Mouse (Mus musculus) kidney, embryonic 16.5 days (tissue): Measurements from ENCODE around the gene Neo1. TPM values are rescaled to one million over a fixed set of nuclear protein-coding genes. Genes with fewer than 3 reads are reported as not detected.
A peak's percentile ranks its signal among the peaks of the same experiment; 100 is the strongest.

ENCODE experiments used
- ATAC-seq: fragments of 200-750 bp; cut with Nextera tagmentation; 2 replicates; pipeline ENCODE4 v1.8.0; 2017; ENCODE audit warnings: moderate TSS enrichment; ENCODE audit not compliant: low FRiP score, low TSS enrichment
- H3K27ac ChIP-seq: fragments of 300-500 bp; sonication (generic); 2 replicates; pipeline ENCODE4 v1.5.1; 2014; ENCODE audit warnings: low read length
- H3K27me3 ChIP-seq: fragments of 300-500 bp; sonication (generic); 2 replicates; pipeline ENCODE4 v1.6.1; 2014; ENCODE audit warnings: low read length, control low read depth, mixed read lengths; ENCODE audit not compliant: insufficient read depth
- H3K36me3 ChIP-seq: fragments of 300-500 bp; sonication (generic); 2 replicates; pipeline ENCODE4 v1.6.1; 2014; ENCODE audit warnings: low read length, control low read depth, mixed read lengths; ENCODE audit not compliant: insufficient read depth
- H3K4me1 ChIP-seq: fragments of 300-500 bp; sonication (generic); 2 replicates; pipeline ENCODE4 v1.6.1; 2014; ENCODE audit warnings: low read length, control low read depth, mixed read lengths; ENCODE audit not compliant: insufficient read depth
- H3K4me2 ChIP-seq: fragments of 300-500 bp; sonication (generic); replicated peaks from 2 replicates; pipeline ENCODE4 v1.6.1; 2014; ENCODE audit warnings: low read depth, low read length
- H3K4me3 ChIP-seq: fragments of 300-500 bp; sonication (generic); 2 replicates; pipeline ENCODE4 v1.5.1; 2014; ENCODE audit warnings: mild to moderate bottlenecking, low read length
- H3K9ac ChIP-seq: fragments of 300-500 bp; sonication (generic); replicated peaks from 2 replicates; pipeline ENCODE4 v1.6.1; 2014; ENCODE audit warnings: low read length
- H3K9me3 ChIP-seq: fragments of 300-500 bp; sonication (generic); 2 replicates; pipeline ENCODE4 v1.6.1; 2016; ENCODE audit warnings: low read length, control low read depth
- WGBS: fragments of 180-500 bp; shearing (Covaris S2); extraction: QIAGEN DNeasy Blood & Tissue Kit; methylation state at CpG from one replicate; pipeline ENCODE4 v1.1.7; 2014; 5-methylcytosine and 5-hydroxymethylcytosine counted together
- polyA plus RNA-seq: library from polyadenylated mRNA; unstranded; fragments of >200 nt; fragmentation: Nextera tagmentation; extraction: Ambion mirVana; gene quantifications from 2 replicates; pipeline ENCODE4 v1.2.1, GENCODE M21; 2015

The Neo1 gene
- 31.5 and 33.2 TPM in 2 replicates for polyA plus RNA-seq

GRCm38 (mm10) chr9:59036159-59036731 lies at the start of gene Neo1:
Gene Neo1 (minus strand): TSS chr9:59036441.
- no peaks in the 10 kb centered on the region; the same call in 1 of the 2 replicates for H3K36me3 ChIP-seq
- peaks cover 4% of the 10 kb centered on the region; the same call in 1 of the 2 replicates for H3K9me3 ChIP-seq
- H3K4me2 ChIP-seq, result peak within 1 kb of the TSS; percentile 72
- peak within 1 kb of the TSS; percentile 100 for H3K27ac ChIP-seq
- H3K4me3 ChIP-seq, result peak within 1 kb of the TSS; percentile 96
- no peaks in the 10 kb centered on the region for H3K27me3 ChIP-seq
- peak; percentile 93 for ATAC-seq
- peaks cover 17% of the 10 kb centered on the region for H3K4me1 ChIP-seq
- peak within 1 kb of the TSS; percentile 97 for H3K9ac ChIP-seq
- WGBS, result under 1% methylated on average over 43 of the region's 86 CpGs

- no peaks in the 10 kb centered on the region for H3K27me3 ChIP-seq
- H3K27ac ChIP-seq, result no peak overlapping the region
- ATAC-seq, result no peak
- H3K4me1 ChIP-seq, result peaks cover 16% of the 10 kb centered on the region
- 43% methylated on average over 4 of the region's 4 CpGs for WGBS
- no peak overlapping the region for H3K4me3 ChIP-seq
- no peaks in the 10 kb centered on the region for H3K9me3 ChIP-seq
- H3K36me3 ChIP-seq, result no peaks in the 10 kb centered on the region
- H3K9ac ChIP-seq, result no peak overlapping the region
- H3K4me2 ChIP-seq, result no peak overlapping the region
Measured at GRCm38 (mm10) chr9:59075632-59076031, 39.4 kb upstream of the Neo1 start.

DNA sequence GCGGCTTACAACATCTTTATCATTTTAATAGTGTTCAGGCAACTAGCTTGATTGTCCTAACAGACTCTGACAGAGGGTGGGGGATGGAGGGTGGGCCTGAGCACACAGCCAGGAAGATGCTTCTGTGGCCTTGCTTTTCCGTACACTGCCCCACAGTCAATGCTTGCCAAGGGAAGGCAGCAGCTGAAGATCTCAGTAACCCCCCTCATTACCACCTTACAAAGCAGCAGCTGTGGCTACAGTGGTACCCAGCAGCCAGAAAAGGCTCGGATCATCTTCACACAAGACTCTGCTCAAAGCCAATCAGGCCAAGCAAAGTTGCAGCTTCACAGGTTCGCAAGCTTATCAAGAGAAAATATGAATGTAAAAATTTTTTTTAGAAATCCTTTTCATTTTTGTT lies 37.6 kb upstream of the Neo1 start:
- H3K27ac ChIP-seq, result no peak overlapping the region
- 76% methylated on average over 4 of the region's 4 CpGs for WGBS
- ATAC-seq, result no peak
- H3K9ac ChIP-seq, result no peak overlapping the region
- no peak overlapping the region for H3K4me2 ChIP-seq
- H3K9me3 ChIP-seq, result no peaks in the 10 kb centered on the region
- peaks cover 16% of the 10 kb centered on the region for H3K4me1 ChIP-seq
- no peaks in the 10 kb centered on the region for H3K36me3 ChIP-seq
- no peak overlapping the region for H3K4me3 ChIP-seq
- H3K27me3 ChIP-seq, result no peaks in the 10 kb centered on the region

- H3K9me3 ChIP-seq, result no peaks in the 10 kb centered on the region
- 0 out of 2 replicates have a peak overlapping the region, but pooled peaks have one; percentile 7 for H3K4me3 ChIP-seq
- peaks cover 16% of the 10 kb centered on the region for H3K4me1 ChIP-seq
- peak overlapping the region; percentile 42 for H3K4me2 ChIP-seq
- no peak overlapping the region for H3K27ac ChIP-seq
- peak overlapping the region; percentile 7; the same call in 1 of the 2 replicates for H3K9ac ChIP-seq
- no peak for ATAC-seq
- no peaks in the 10 kb centered on the region for H3K27me3 ChIP-seq
- H3K36me3 ChIP-seq, result no peaks in the 10 kb centered on the region
- WGBS, result 18% methylated on average over 14 of the region's 14 CpGs
Measured at GRCm38 (mm10) chr9:59072076-59072777, 36.0 kb upstream of the Neo1 start.

DNA sequence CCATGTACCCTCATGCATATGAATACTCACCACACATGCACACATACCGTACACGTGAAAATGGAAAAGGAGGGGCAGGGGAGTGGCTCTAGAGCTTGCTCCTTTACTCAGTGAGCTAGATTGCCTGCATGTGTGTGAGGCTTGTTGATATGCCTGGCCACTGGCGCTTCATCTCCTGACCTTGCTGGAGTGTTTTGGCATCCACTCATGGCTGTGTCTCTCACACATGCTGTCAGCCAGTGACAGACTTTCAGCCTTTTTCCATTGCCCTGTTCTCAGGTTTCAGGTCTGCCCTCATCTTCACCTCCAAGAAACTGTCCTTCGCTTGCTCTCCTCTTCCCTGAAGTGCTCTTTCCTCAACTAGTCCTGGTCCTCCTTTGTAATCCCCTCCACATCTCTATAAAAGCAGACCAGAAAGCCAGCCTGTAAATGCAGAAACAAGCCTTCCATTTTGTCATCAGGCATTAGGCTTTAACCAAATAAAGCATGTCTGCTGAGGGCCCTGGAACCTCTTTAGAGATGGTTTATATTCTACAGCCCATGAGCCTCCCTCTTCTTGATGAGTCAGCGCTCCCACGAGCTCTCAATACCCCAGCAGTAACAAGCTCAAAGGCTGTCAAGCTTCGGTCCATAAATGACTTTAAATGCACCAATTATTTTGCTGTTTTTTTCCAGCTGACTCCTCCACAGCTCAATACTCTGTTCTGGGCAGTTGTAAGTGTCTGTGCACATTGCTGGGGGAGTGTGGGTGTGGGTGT lies 35.2 kb upstream of the Neo1 start:
- peak; percentile 19; the same call in 1 of the 2 replicates for ATAC-seq
- Histone ChIP-seq H3K9ac (no peak overlapping the region), H3K4me3 (no peak overlapping the region), H3K27me3 (no peaks in the 10 kb centered on the region), H3K9me3 (no peaks in the 10 kb centered on the region), H3K4me2 (peak overlapping the region; percentile 42), H3K36me3 (no peaks in the 10 kb centered on the region), H3K27ac (no peak overlapping the region), H3K4me1 (peaks cover 16% of the 10 kb centered on the region)
- 35% methylated on average over 7 of the region's 7 CpGs for WGBS

DNA sequence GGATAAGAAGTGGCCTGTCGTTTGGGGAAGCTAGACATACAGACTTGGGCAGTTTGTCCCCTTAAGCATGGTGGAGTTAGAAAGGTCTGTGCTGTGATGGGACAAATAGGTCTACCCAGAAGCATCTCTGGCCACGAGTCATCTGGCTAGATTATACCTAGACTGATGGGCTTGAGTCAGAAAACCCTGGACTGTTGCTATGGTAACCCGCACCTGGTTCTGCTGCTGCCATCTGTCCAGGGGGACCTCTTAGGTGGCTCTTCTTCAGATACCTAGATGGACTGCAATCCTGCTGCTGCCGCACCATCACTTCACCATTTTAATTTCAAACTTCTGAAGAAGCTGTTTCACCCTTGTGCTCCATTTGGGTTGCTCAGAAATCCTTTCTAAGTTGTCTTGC lies 34.0 kb upstream of the Neo1 start:
- no peak overlapping the region for H3K4me2 ChIP-seq
- no peak for ATAC-seq
- H3K4me1 ChIP-seq, result peaks cover 16% of the 10 kb centered on the region
- 89% methylated on average over 4 of the region's 4 CpGs for WGBS
- no peaks in the 10 kb centered on the region for H3K9me3 ChIP-seq
- H3K27me3 ChIP-seq, result no peaks in the 10 kb centered on the region
- no peaks in the 10 kb centered on the region for H3K36me3 ChIP-seq
- H3K9ac ChIP-seq, result no peak overlapping the region
- H3K27ac ChIP-seq, result no peak overlapping the region
- H3K4me3 ChIP-seq, result no peak overlapping the region

DNA sequence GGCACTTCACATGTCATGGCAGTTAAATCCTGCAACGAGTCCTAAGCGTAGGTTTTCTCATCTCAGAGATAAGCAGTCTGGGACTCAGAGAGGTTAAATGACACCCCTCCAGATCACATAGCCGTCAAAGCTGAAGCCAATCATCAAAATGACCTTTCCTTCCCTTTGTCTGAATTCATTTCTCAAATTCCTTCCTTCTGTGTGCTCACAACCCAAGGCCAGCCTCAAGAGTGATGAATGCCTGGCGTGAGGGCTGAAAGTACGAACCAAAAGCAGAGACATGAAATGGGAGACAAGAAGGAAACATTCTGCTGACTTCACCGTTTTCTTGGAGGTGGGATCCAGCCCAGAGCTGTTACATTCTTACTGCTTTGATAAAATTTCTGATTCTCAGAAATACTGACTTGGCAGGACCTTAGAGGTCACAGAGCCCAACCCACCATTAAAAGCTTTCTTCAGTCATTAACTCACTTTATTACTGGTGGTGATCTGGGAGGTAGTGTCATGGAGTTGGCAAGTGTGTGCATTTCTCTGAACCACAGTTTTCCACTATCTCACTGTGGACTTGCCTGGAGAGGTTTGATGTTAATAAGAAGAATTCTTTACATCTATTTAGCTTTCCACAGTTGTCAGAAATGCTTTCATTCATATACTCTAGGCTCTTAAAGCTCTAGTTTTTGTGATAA lies 29.5 kb upstream of the Neo1 start:
- ATAC-seq, result no peak
- no peaks in the 10 kb centered on the region for H3K9me3 ChIP-seq
- no peak overlapping the region for H3K4me3 ChIP-seq
- WGBS, result 33% methylated on average over 6 of the region's 6 CpGs
- no peaks in the 10 kb centered on the region for H3K27me3 ChIP-seq
- H3K4me2 ChIP-seq, result no peak overlapping the region
- no peak overlapping the region for H3K27ac ChIP-seq
- no peaks in the 10 kb centered on the region for H3K4me1 ChIP-seq
- no peak overlapping the region for H3K9ac ChIP-seq
- no peaks in the 10 kb centered on the region for H3K36me3 ChIP-seq

DNA sequence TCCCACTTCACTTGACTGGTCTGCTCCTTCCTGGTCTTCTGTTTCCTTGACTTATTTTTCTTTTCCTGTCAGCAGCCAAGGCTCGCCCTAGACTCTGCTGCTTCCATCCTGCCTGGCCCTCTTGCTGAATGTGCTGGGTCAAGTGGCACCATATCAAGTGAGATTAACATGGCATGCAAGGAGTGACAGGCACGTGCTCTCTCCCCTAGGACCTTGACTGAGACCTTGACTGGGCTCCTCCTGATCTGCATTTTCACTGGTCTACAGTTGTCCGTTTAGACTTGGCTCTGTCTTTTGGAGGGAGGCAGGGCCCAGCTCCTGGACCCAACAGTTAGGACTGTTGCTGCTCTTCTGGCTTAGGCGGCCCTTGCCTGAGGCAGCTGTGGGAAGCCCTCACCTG lies 26.2 kb upstream of the Neo1 start:
- 66% methylated on average over 4 of the region's 4 CpGs for WGBS
- Histone ChIP-seq H3K4me3 (no peak overlapping the region), H3K27me3 (no peaks in the 10 kb centered on the region), H3K9me3 (no peaks in the 10 kb centered on the region), H3K27ac (no peak overlapping the region), H3K9ac (no peak overlapping the region), H3K4me2 (no peak overlapping the region), H3K4me1 (no peaks in the 10 kb centered on the region), H3K36me3 (no peaks in the 10 kb centered on the region)
- no peak for ATAC-seq

GRCm38 (mm10) chr9:59060026-59060605 lies 23.9 kb upstream of the Neo1 start:
- no peaks in the 10 kb centered on the region for H3K9me3 ChIP-seq
- H3K9ac ChIP-seq, result no peak overlapping the region
- no peak overlapping the region for H3K4me3 ChIP-seq
- H3K4me1 ChIP-seq, result peaks cover 4% of the 10 kb centered on the region; the same call in 1 of the 2 replicates
- WGBS, result 72% methylated on average over 9 of the region's 9 CpGs
- no peak for ATAC-seq
- H3K27me3 ChIP-seq, result no peaks in the 10 kb centered on the region
- H3K27ac ChIP-seq, result no peak overlapping the region
- H3K36me3 ChIP-seq, result no peaks in the 10 kb centered on the region
- H3K4me2 ChIP-seq, result no peak overlapping the region
